Mouse (Mus musculus): ENCODE data around the gene Defb26. TPM values are rescaled to one million over a fixed set of nuclear protein-coding genes. Genes with fewer than 3 reads are reported as not detected.

The Defb26 gene
- polyA plus RNA-seq (2012; ENCODE audit: low replicate concordance) = not detected in 2 replicates

GRCm38 (mm10) chr2:152511592-152511991 lies at the start of gene Defb26:
Gene Defb26, minus strand, starts transcription at chr2:152511692.

GRCm38 (mm10) chr2:152539944-152540710 lies 28.6 kb upstream of the Defb26 start, which contains the start of gene Defb29:
Gene Defb29, minus strand, starts transcription at chr2:152540098.

GRCm38 (mm10) chr2:152517981-152518380 lies 6.5 kb upstream of the Defb26 start, which contains the start of gene Defb28:
Gene Defb28, plus strand, starts transcription at chr2:152518255.

GRCm38 (mm10) chr2:152490038-152490437 lies 21.5 kb downstream of the Defb26 start, which contains the start of gene Defb22:
Gene Defb22, minus strand, starts transcription at chr2:152490138.

GRCm38 (mm10) chr2:152476763-152477162 lies 34.7 kb downstream of the Defb26 start, which contains the start of gene Defb20:
Gene Defb20, plus strand, starts transcription at chr2:152477063.

GRCm38 (mm10) chr2:152464570-152465150 lies 46.8 kb downstream of the Defb26 start, which contains the start of gene Defb23:
Gene Defb23, minus strand, starts transcription at chr2:152464620.

Other genes with a start within 250 kb of the Defb26 start
- 26.7 and 28.4 TPM in 2 replicates for gene Tbc1d20, start 217.9 kb downstream of the Defb26 start, polyA plus RNA-seq (2012; ENCODE audit: low replicate concordance)
- 241 and 403 TPM in 2 replicates for gene Rbck1, start 179.0 kb downstream of the Defb26 start, polyA plus RNA-seq (2012; ENCODE audit: low replicate concordance)
- 2.7 and 3.6 TPM in 2 replicates for gene Trib3, start 167.7 kb downstream of the Defb26 start, polyA plus RNA-seq (2012; ENCODE audit: low replicate concordance)
- not detected in 2 replicates for gene Nrsn2, start 135.1 kb downstream of the Defb26 start, polyA plus RNA-seq (2012; ENCODE audit: low replicate concordance)
- gene Sox12, start 113.6 kb downstream of the Defb26 start, polyA plus RNA-seq (2012; ENCODE audit: low replicate concordance) = 9.1 and 13.9 TPM in 2 replicates
- gene Zcchc3, start 96.7 kb downstream of the Defb26 start, polyA plus RNA-seq (2012; ENCODE audit: low replicate concordance) = 3.1 and 3.7 TPM in 2 replicates
- not detected in 2 replicates for gene 6820408C15Rik, start 96.1 kb downstream of the Defb26 start, polyA plus RNA-seq (2012; ENCODE audit: low replicate concordance)
- gene Defb23, start 47.1 kb downstream of the Defb26 start, polyA plus RNA-seq (2012; ENCODE audit: low replicate concordance) = not detected in 2 replicates
- not detected in 2 replicates for gene Defb20, start 34.6 kb downstream of the Defb26 start, polyA plus RNA-seq (2012; ENCODE audit: low replicate concordance)
- not detected in 2 replicates for gene Defb22, start 21.6 kb downstream of the Defb26 start, polyA plus RNA-seq (2012; ENCODE audit: low replicate concordance)
- gene Defb28, start 6.6 kb upstream of the Defb26 start, polyA plus RNA-seq (2012; ENCODE audit: low replicate concordance) = not detected in 2 replicates
- not detected in 2 replicates for gene Defb29, start 28.4 kb upstream of the Defb26 start, polyA plus RNA-seq (2012; ENCODE audit: low replicate concordance)
- not detected in 2 replicates for gene Gm17416, start 57.6 kb upstream of the Defb26 start, polyA plus RNA-seq (2012; ENCODE audit: low replicate concordance)
- not detected in 2 replicates for gene Defb21, start 61.1 kb upstream of the Defb26 start, polyA plus RNA-seq (2012; ENCODE audit: low replicate concordance)
- not detected in 2 replicates for gene Defb19, start 68.6 kb upstream of the Defb26 start, polyA plus RNA-seq (2012; ENCODE audit: low replicate concordance)
- gene Defb45, start 87.7 kb upstream of the Defb26 start, polyA plus RNA-seq (2012; ENCODE audit: low replicate concordance) = not detected in 2 replicates
- not detected in 2 replicates for gene Defb36, start 92.6 kb upstream of the Defb26 start, polyA plus RNA-seq (2012; ENCODE audit: low replicate concordance)
- not detected in 2 replicates for gene Defb25, start 111.4 kb upstream of the Defb26 start, polyA plus RNA-seq (2012; ENCODE audit: low replicate concordance)
- 1.7 and 3.7 TPM in 2 replicates for gene Rem1, start 115.3 kb upstream of the Defb26 start, polyA plus RNA-seq (2012; ENCODE audit: low replicate concordance)
- gene H13, start 157.8 kb upstream of the Defb26 start, polyA plus RNA-seq (2012; ENCODE audit: low replicate concordance) = 119 and 232 TPM in 2 replicates
- 0.93 and 3.1 TPM in 2 replicates for gene Mcts2, start 175.3 kb upstream of the Defb26 start, polyA plus RNA-seq (2012; ENCODE audit: low replicate concordance)
- gene Id1, start 224.6 kb upstream of the Defb26 start, polyA plus RNA-seq (2012; ENCODE audit: low replicate concordance) = 5.5 and 8.9 TPM in 2 replicates
- gene Cox4i2, start 242.5 kb upstream of the Defb26 start, polyA plus RNA-seq (2012; ENCODE audit: low replicate concordance) = 0.21 and 0.42 TPM in 2 replicates

Data from hematopoietic multipotent progenitor cell, adult 10-12 weeks (in vitro differentiated cells).